Mouse (Mus musculus): ENCODE results near the gene Arsa. TPM values are rescaled to one million over a fixed set of nuclear protein-coding genes. Genes with fewer than 3 reads are reported as not detected.
A peak's percentile ranks its signal among the peaks of the same experiment; 100 is the strongest.
"Not testable (repeated sequence)": the region's sequence is repeated elsewhere in the genome, so short reads cannot be mapped to it uniquely, and the experiment has no call there.

The Arsa gene
- polyA plus RNA-seq, 1 experiment from 2014 or later: 18.5 TPM

DNA sequence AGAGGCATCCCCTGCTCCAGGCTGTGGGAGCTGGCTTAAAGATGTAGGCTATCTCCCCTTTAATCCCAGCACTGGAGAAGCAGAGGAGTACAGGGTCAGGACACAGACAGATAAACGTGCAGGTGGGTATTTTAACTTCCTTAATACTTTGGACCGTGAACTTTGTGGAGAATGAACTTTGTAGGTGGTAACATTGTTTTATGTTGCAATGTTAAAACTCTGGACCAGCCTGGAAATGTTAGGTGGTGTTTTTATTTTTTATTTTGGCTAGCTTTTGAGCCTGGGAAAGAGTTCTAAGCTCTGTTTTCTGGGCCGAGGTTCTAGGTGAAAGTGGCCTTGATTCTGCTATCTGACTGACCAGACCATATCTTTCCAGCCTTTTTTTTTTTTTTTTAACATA, 46.0 kb downstream of the Arsa start:
- DNase-seq (ENCODE audit: low spot score): no peak
- WGBS: 86% methylated on average over 3 of the region's 3 CpGs
- ATAC-seq (ENCODE audit: low read depth): no peak
- no peak overlapping the region for H3K9ac ChIP-seq (ENCODE audit: low read depth, low read length)
- no peak overlapping the region for H3K4me3 ChIP-seq (ENCODE audit: low read depth, low read length)
- no peaks in the 10 kb centered on the region for H3K9me3 ChIP-seq (ENCODE audit: control insufficient read depth, low read length)
- peaks cover 19% of the 10 kb centered on the region for H3K36me3 ChIP-seq (ENCODE audit: control insufficient read depth, insufficient read depth, low read length)
- no peak overlapping the region for H3K27ac ChIP-seq (replicated peaks; ENCODE audit: low read depth, low read length)
- no peaks in the 10 kb centered on the region for H3K27me3 ChIP-seq (replicated peaks; ENCODE audit: control insufficient read depth, insufficient read depth, low read length)
- H3K4me1 ChIP-seq (ENCODE audit: control insufficient read depth, insufficient read depth, low read length): peaks cover 13% of the 10 kb centered on the region
- H3K4me2 ChIP-seq (ENCODE audit: low read depth, low read length): no peak overlapping the region

GRCm38 (mm10) chr15:89430771-89431170, 46.5 kb downstream of the Arsa start:
- not testable (repeated sequence) for H3K4me3 ChIP-seq (ENCODE audit: low read depth, low read length); H3K9ac ChIP-seq (ENCODE audit: low read depth, low read length); ATAC-seq (ENCODE audit: low read depth); H3K4me2 ChIP-seq (ENCODE audit: low read depth, low read length); DNase-seq (ENCODE audit: low spot score); H3K9me3 ChIP-seq (ENCODE audit: control insufficient read depth, low read length); H3K27me3 ChIP-seq (replicated peaks; ENCODE audit: control insufficient read depth, insufficient read depth, low read length); H3K27ac ChIP-seq (replicated peaks; ENCODE audit: low read depth, low read length)
- H3K4me1 ChIP-seq (ENCODE audit: control insufficient read depth, insufficient read depth, low read length): peaks cover 13% of the 10 kb centered on the region
- WGBS: 98% methylated on average over 6 of the region's 9 CpGs
- peaks cover 24% of the 10 kb centered on the region for H3K36me3 ChIP-seq (ENCODE audit: control insufficient read depth, insufficient read depth, low read length)

DNA sequence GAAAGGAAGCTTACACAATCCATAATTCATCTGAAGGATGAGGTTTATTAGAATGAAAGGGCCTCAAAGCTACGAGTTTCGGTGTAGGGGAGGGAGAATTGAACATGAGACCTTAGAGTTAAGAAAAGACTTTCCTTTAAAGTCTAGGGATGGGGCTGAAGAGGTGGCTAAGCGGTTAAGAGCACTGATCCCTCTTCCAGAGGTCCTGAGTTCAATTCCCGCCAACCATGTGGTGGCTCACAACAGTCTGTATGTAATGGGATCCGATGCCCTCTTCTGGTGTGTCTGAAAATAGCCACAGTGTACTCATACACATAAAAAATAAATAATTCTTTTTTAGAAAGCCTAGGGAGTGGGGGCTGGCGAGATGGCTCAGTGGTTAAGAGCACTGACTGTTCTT, 46.9 kb downstream of the Arsa start:
- peaks cover 13% of the 10 kb centered on the region for H3K4me1 ChIP-seq (ENCODE audit: control insufficient read depth, insufficient read depth, low read length)
- WGBS: 41% methylated on average over 6 of the region's 6 CpGs
- H3K4me3 ChIP-seq (ENCODE audit: low read depth, low read length): peak overlapping the region; percentile 70
- no peak for ATAC-seq (ENCODE audit: low read depth)
- no peaks in the 10 kb centered on the region for H3K9me3 ChIP-seq (ENCODE audit: control insufficient read depth, low read length)
- peak overlapping the region; percentile 80; the same call in 1 of the 2 replicates for H3K9ac ChIP-seq (ENCODE audit: low read depth, low read length)
- peak overlapping the region; percentile 80 for H3K4me2 ChIP-seq (ENCODE audit: low read depth, low read length)
- no peak for DNase-seq (ENCODE audit: low spot score)
- H3K27me3 ChIP-seq (replicated peaks; ENCODE audit: control insufficient read depth, insufficient read depth, low read length): no peaks in the 10 kb centered on the region
- peaks cover 27% of the 10 kb centered on the region for H3K36me3 ChIP-seq (ENCODE audit: control insufficient read depth, insufficient read depth, low read length)
- peak overlapping the region; percentile 95 for H3K27ac ChIP-seq (replicated peaks; ENCODE audit: low read depth, low read length)

DNA sequence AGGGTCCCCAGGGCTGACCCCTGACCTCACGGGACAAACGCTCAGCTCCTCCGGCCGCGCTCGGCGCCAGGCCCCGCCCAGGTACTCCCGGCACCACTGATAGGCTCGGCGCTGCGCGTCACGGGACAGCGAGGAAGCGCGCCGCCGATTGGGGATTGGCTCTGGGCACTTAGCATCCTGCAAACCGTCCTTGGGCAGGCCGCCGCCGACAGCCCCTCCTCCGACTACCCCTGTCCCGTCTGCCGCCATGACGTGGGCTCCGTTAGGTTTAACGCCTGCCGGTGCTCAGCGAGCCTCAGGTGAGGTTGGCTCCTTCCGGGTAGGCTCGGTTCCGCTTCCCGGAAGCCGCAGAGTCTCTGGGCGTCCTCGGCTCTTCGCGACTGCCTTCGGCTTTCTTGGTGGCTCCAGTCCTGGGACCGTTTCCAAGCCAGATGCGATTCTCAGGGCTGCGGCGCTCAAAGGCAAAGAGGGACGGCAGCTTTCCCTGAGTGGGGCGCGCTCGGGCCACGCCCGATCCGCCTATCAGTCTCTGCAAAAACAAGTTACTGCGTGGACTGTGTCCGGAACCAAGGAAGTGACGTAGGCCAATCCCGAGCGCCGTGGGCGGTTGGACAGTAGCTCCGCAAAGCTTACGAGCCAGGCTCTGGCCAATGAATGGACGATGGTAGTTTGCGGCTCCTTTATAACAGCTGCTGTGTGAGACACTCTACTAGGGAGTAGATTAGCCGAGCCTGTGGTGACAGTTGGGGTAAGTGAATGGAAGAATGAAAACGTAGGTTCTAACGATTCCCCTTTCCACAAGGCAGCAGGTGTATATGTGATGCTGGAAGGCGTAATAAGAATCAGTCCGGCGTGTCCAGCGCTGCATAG, 47.6 kb downstream of the Arsa start, which contains the start of the genes C730034F03Rik, Gm44502 and Chkb:
Gene C730034F03Rik (plus strand): TSS at position 238 of the 870 bp plus-strand sequence.
Gene Gm44502 (minus strand): TSS at position 345 of the 870 bp plus-strand sequence.
Gene Chkb (minus strand): TSS at position 557 of the 870 bp plus-strand sequence.
- no peaks in the 10 kb centered on the region for H3K27me3 ChIP-seq (replicated peaks; ENCODE audit: control insufficient read depth, insufficient read depth, low read length)
- DNase-seq (ENCODE audit: low spot score) (peak; percentile 98), ATAC-seq (ENCODE audit: low read depth) (peak; percentile 94)
- peak within 1 kb of the TSS; percentile 80 for H3K9ac ChIP-seq (ENCODE audit: low read depth, low read length)
- H3K27ac ChIP-seq (replicated peaks; ENCODE audit: low read depth, low read length): peak within 1 kb of the TSS; percentile 95
- 1% methylated on average over 48 of the region's 70 CpGs for WGBS
- H3K36me3 ChIP-seq (ENCODE audit: control insufficient read depth, insufficient read depth, low read length): peaks cover 27% of the 10 kb centered on the region
- H3K9me3 ChIP-seq (ENCODE audit: control insufficient read depth, low read length): no peaks in the 10 kb centered on the region
- peaks cover 13% of the 10 kb centered on the region for H3K4me1 ChIP-seq (ENCODE audit: control insufficient read depth, insufficient read depth, low read length)
- peak within 1 kb of the TSS; percentile 80 for H3K4me2 ChIP-seq (ENCODE audit: low read depth, low read length)
- H3K4me3 ChIP-seq (ENCODE audit: low read depth, low read length): peak within 1 kb of the TSS; percentile 70

- no peaks in the 10 kb centered on the region for H3K27me3 ChIP-seq (replicated peaks; ENCODE audit: control insufficient read depth, insufficient read depth, low read length)
- H3K9me3 ChIP-seq (ENCODE audit: control insufficient read depth, low read length): no peaks in the 10 kb centered on the region
- 5% methylated on average over 16 of the region's 22 CpGs for WGBS
- peaks cover 13% of the 10 kb centered on the region for H3K4me1 ChIP-seq (ENCODE audit: control insufficient read depth, insufficient read depth, low read length)
- H3K4me3 ChIP-seq (ENCODE audit: low read depth, low read length): peak overlapping the region; percentile 70
- H3K9ac ChIP-seq (ENCODE audit: low read depth, low read length): peak overlapping the region; percentile 80
- peaks cover 27% of the 10 kb centered on the region for H3K36me3 ChIP-seq (ENCODE audit: control insufficient read depth, insufficient read depth, low read length)
- peak overlapping the region; percentile 95; the same call in 1 of the 2 replicates for H3K27ac ChIP-seq (replicated peaks; ENCODE audit: low read depth, low read length)
- no peak for ATAC-seq (ENCODE audit: low read depth)
- DNase-seq (ENCODE audit: low spot score): no peak
- peak overlapping the region; percentile 80 for H3K4me2 ChIP-seq (ENCODE audit: low read depth, low read length)
Observed at GRCm38 (mm10) chr15:89428821-89429351, 48.3 kb downstream of the Arsa start.

GRCm38 (mm10) chr15:89428136-89428790, 49.0 kb downstream of the Arsa start:
- H3K27me3 ChIP-seq (replicated peaks; ENCODE audit: control insufficient read depth, insufficient read depth, low read length): no peaks in the 10 kb centered on the region
- WGBS: 84% methylated on average over 19 of the region's 19 CpGs
- H3K4me3 ChIP-seq (ENCODE audit: low read depth, low read length): peak overlapping the region; percentile 70
- H3K4me1 ChIP-seq (ENCODE audit: control insufficient read depth, insufficient read depth, low read length): peaks cover 13% of the 10 kb centered on the region
- H3K9ac ChIP-seq (ENCODE audit: low read depth, low read length): peak overlapping the region; percentile 80
- peak overlapping the region; percentile 80 for H3K4me2 ChIP-seq (ENCODE audit: low read depth, low read length)
- H3K27ac ChIP-seq (replicated peaks; ENCODE audit: low read depth, low read length): no peak overlapping the region
- no peaks in the 10 kb centered on the region for H3K9me3 ChIP-seq (ENCODE audit: control insufficient read depth, low read length)
- ATAC-seq (ENCODE audit: low read depth): no peak
- no peak for DNase-seq (ENCODE audit: low spot score)
- peaks cover 27% of the 10 kb centered on the region for H3K36me3 ChIP-seq (ENCODE audit: control insufficient read depth, insufficient read depth, low read length)

- Histone ChIP-seq H3K36me3 (ENCODE audit: control insufficient read depth, insufficient read depth, low read length) (peaks cover 27% of the 10 kb centered on the region), H3K4me1 (ENCODE audit: control insufficient read depth, insufficient read depth, low read length) (peaks cover 13% of the 10 kb centered on the region), H3K4me2 (ENCODE audit: low read depth, low read length) (no peak overlapping the region), H3K27ac (replicated peaks; ENCODE audit: low read depth, low read length) (no peak overlapping the region), H3K27me3 (replicated peaks; ENCODE audit: control insufficient read depth, insufficient read depth, low read length) (no peaks in the 10 kb centered on the region), H3K9ac (ENCODE audit: low read depth, low read length) (no peak overlapping the region), H3K9me3 (ENCODE audit: control insufficient read depth, low read length) (no peaks in the 10 kb centered on the region), H3K4me3 (ENCODE audit: low read depth, low read length) (no peak overlapping the region)
- ATAC-seq (ENCODE audit: low read depth) (no peak), DNase-seq (ENCODE audit: low spot score) (no peak)
- 96% methylated on average over 10 of the region's 10 CpGs for WGBS
Observed at GRCm38 (mm10) chr15:89426716-89427115, 50.5 kb downstream of the Arsa start.

- Histone ChIP-seq H3K27ac (replicated peaks; ENCODE audit: low read depth, low read length) (no peak within 1 kb of the TSS), H3K4me1 (ENCODE audit: control insufficient read depth, insufficient read depth, low read length) (peaks cover 13% of the 10 kb centered on the region), H3K9ac (ENCODE audit: low read depth, low read length) (no peak within 1 kb of the TSS), H3K27me3 (replicated peaks; ENCODE audit: control insufficient read depth, insufficient read depth, low read length) (no peaks in the 10 kb centered on the region), H3K4me3 (ENCODE audit: low read depth, low read length) (no peak within 1 kb of the TSS), H3K9me3 (ENCODE audit: control insufficient read depth, low read length) (no peaks in the 10 kb centered on the region), H3K4me2 (ENCODE audit: low read depth, low read length) (no peak within 1 kb of the TSS), H3K36me3 (ENCODE audit: control insufficient read depth, insufficient read depth, low read length) (peaks cover 27% of the 10 kb centered on the region)
- 22% methylated on average over 6 of the region's 6 CpGs for WGBS
- ATAC-seq (ENCODE audit: low read depth): no peak
- DNase-seq (ENCODE audit: low spot score): no peak
Observed at GRCm38 (mm10) chr15:89425711-89426121, 51.5 kb downstream of the Arsa start, which contains the start of gene Cpt1b. TSS of gene Cpt1b (minus strand) at chr15:89425863.
